Mouse (Mus musculus) midbrain, embryonic 12.5 days (tissue): ENCODE data around the gene Stx5a. TPM values are rescaled to one million over a fixed set of nuclear protein-coding genes. Genes with fewer than 3 reads are reported as not detected.
"Not testable (repeated sequence)": the region's sequence is repeated elsewhere in the genome, so short reads cannot be mapped to it uniquely, and the experiment has no call there.

Experiments
- ATAC-seq: fragments of 200-750 bp; cut with Nextera tagmentation; 2 replicates; pipeline ENCODE4 v1.8.0; 2017; ENCODE audit warnings: low read depth, moderate TSS enrichment, moderate library complexity; ENCODE audit not compliant: low FRiP score
- H3K27ac ChIP-seq: fragments of 300-500 bp; sonication (generic); replicated peaks from 2 replicates; pipeline ENCODE4 v1.5.1; 2016; ENCODE audit warnings: mild to moderate bottlenecking
- H3K27me3 ChIP-seq: fragments of 300-500 bp; sonication (generic); 2 replicates; pipeline ENCODE4 v1.6.1; 2016; ENCODE audit warnings: mild to moderate bottlenecking
- H3K36me3 ChIP-seq: fragments of 300-500 bp; sonication (generic); 2 replicates; pipeline ENCODE4 v1.6.1; 2016
- H3K4me1 ChIP-seq: fragments of 300-500 bp; sonication (generic); 2 replicates; pipeline ENCODE4 v1.6.1; 2016
- H3K4me2 ChIP-seq: fragments of 300-500 bp; sonication (generic); replicated peaks from 2 replicates; pipeline ENCODE4 v1.6.1; 2016; ENCODE audit warnings: mild to moderate bottlenecking, moderate library complexity
- H3K4me3 ChIP-seq: fragments of 300-500 bp; sonication (generic); 2 replicates; pipeline ENCODE4 v1.5.1; 2016; ENCODE audit warnings: mild to moderate bottlenecking
- H3K9ac ChIP-seq: fragments of 300-500 bp; sonication (generic); replicated peaks from 2 replicates; pipeline ENCODE4 v1.6.1; 2016; ENCODE audit warnings: mild to moderate bottlenecking, moderate library complexity
- H3K9me3 ChIP-seq: fragments of 300-500 bp; sonication (generic); 2 replicates; pipeline ENCODE4 v1.6.1; 2016; ENCODE audit warnings: mild to moderate bottlenecking
- WGBS: fragments of 180-500 bp; shearing (Covaris S2); methylation state at CpG from one replicate; pipeline ENCODE4 v1.1.7; 2016; 5-methylcytosine and 5-hydroxymethylcytosine counted together
- polyA plus RNA-seq: library from polyadenylated mRNA; unstranded; fragments of >200 nt; fragmentation: Nextera tagmentation; extraction: Ambion mirVana; gene quantifications from 2 replicates; pipeline ENCODE4 v1.2.1, GENCODE M21; 2016

The Stx5a gene
- polyA plus RNA-seq, 1 experiment from 2014 or later, result 127 TPM

DNA sequence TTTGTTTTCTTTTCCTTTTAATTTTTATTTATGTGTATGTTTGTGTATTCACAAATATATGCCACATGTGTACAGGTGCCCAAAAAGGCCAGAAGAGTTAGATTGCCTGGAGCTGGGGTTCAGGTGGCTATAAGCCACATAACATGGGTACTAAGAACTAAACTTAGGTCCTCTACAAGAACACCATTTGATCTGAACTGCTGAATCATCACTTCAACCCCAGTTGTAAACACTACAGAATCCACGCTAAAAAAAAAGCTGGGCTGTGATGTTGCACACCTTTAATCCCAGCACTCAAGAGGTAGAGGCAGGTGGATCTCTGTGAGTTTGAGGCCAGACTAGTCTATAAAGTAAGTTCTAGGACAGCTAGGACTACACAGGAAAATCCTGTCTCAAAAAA lies 19.8 kb upstream of the Stx5a start:
- Histone ChIP-seq H3K9ac (no peak overlapping the region), H3K27ac (no peak overlapping the region), H3K4me3 (no peak overlapping the region), H3K9me3 (no peaks in the 10 kb centered on the region), H3K4me2 (0 out of 2 replicates have a peak overlapping the region, but pooled peaks have one; percentile 5), H3K36me3 (peaks cover 21% of the 10 kb centered on the region), H3K27me3 (no peaks in the 10 kb centered on the region), H3K4me1 (peaks cover 30% of the 10 kb centered on the region)
- WGBS, result 83% methylated on average over 1 of the region's 1 CpGs
- ATAC-seq, result no peak

DNA sequence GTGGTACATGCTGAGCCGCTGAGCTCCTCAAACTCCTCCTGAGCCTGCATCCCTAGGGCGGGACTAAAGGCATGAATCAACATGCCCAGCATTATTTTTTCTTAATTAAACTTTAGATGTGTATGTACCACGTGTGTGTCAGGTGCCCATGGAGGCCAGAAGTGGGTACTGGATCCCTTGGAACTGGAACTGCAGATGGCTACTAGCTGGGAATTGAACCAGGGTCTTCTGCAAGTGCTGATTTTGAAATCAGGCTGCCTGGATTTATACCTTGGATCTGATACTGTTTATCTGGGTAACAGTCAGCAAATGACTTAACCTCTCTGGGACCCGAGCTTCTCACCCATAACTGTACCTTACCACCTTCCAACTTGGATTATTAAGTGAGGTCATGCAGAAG lies 19.2 kb upstream of the Stx5a start:
- Histone ChIP-seq H3K36me3 (peaks cover 22% of the 10 kb centered on the region), H3K9me3 (no peaks in the 10 kb centered on the region), H3K4me3 (peak overlapping the region; percentile 82), H3K4me1 (peaks cover 33% of the 10 kb centered on the region), H3K27ac (no peak overlapping the region; the same call in 1 of the 2 replicates), H3K9ac (peak overlapping the region; percentile 82; the same call in 1 of the 2 replicates), H3K27me3 (no peaks in the 10 kb centered on the region), H3K4me2 (peak overlapping the region; percentile 78)
- 59% methylated on average over 4 of the region's 4 CpGs for WGBS
- no peak for ATAC-seq

DNA sequence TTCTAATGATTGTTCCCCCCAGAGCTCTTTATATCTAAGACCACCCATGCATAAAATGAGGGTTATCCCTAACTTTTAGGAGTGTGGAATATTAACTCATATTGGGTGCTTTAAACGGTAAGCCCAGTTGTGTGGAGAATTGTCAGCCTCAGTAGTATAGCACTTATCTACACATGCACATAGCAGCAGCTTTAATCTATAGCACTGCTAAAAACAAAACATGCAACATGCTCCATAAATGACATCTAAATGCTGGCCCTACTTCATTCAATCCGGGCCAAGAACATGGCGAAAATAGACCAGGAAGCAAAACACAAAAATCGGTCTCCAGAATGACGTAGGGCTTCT lies 18.7 kb upstream of the Stx5a start:
- ATAC-seq, result peak; percentile 7; the same call in 1 of the 2 replicates
- H3K36me3 ChIP-seq, result peaks cover 22% of the 10 kb centered on the region
- H3K27ac ChIP-seq, result peak overlapping the region; percentile 93
- H3K4me2 ChIP-seq, result peak overlapping the region; percentile 78
- WGBS, result 1% methylated on average over 5 of the region's 5 CpGs
- no peaks in the 10 kb centered on the region for H3K9me3 ChIP-seq
- H3K27me3 ChIP-seq, result no peaks in the 10 kb centered on the region
- peak overlapping the region; percentile 82 for H3K9ac ChIP-seq
- peak overlapping the region; percentile 82 for H3K4me3 ChIP-seq
- H3K4me1 ChIP-seq, result peaks cover 33% of the 10 kb centered on the region

DNA sequence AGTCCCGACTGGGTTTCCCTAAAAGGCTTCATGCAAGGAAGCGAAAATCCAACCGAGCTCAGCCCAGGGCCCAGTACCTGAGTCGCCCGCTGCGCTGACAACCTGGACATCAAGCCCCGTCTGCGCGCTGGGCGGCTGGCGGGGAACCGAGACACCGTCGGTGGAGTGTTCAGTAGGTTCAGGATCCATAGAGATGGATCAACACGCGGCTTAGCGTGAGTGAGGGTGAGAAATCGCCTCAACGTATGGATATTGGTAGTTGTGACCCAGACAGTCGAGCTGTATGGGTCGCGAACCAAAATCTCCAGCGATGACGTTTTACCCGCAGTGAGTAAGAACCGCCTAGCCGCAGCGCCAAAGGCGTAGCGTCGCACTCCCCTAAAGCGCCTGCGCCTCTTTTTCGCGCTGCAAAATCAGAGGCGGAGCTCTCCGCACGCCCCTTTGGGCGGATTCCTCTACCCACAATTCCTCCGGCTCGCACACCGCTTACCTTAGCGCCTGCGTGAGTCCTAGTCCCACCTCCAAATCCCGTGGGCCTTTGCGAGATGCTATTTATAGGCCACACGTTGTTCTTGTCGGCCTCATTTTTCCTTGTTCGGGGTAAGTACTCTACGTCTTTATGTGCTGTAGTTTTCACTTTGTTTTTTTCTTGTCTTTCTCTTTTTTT lies 18.2 kb upstream of the Stx5a start, which contains the start of gene Slc3a2:
TSS of gene Slc3a2 (minus strand) at position 463 of the 667 bp plus-strand sequence.
- Histone ChIP-seq H3K4me3 (peak within 1 kb of the TSS; percentile 82), H3K27ac (peak within 1 kb of the TSS; percentile 93), H3K9ac (peak within 1 kb of the TSS; percentile 96), H3K9me3 (no peaks in the 10 kb centered on the region), H3K4me2 (peak within 1 kb of the TSS; percentile 78), H3K4me1 (peaks cover 33% of the 10 kb centered on the region), H3K27me3 (no peaks in the 10 kb centered on the region), H3K36me3 (peaks cover 22% of the 10 kb centered on the region)
- under 1% methylated on average over 50 of the region's 50 CpGs for WGBS
- ATAC-seq, result peak; percentile 96

DNA sequence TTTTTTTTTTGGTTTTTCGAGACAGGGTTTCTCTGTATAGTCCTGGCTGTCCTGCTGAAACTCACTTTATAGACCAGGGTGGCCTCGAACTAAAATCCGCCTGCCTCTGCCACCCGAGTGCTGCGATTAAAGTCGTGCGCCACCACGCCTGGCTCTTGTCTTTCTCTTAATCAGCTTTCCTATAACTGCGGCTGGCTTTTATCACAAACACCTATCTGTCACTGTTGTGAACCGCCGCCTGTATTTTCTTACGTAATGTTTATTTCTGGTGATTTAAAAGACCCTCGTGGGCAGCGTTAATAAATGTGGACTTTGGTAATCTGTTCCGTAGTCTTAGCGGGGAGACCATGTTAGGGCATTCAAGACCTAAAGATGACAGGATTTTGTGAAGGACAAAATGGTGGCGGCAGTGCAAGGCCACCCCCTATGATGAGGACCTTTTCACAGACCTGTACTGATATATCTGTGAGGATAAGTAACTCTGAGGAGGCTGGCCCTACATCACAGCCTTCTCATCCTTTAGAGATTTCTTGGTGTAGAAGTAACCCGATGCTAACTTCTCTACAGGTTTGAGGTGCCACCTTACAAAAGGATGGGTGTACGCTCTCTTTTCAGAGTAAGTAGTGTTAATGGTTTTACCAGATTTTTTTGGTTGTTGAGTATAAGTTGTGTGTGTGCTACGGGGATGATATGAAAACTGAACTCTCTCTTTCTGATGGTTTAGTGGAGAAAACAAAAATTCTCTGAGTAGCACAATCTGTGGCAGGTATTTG lies 17.5 kb upstream of the Stx5a start:
- peaks cover 22% of the 10 kb centered on the region for H3K36me3 ChIP-seq
- H3K27me3 ChIP-seq, result no peaks in the 10 kb centered on the region
- peak overlapping the region; percentile 96 for H3K9ac ChIP-seq
- no peaks in the 10 kb centered on the region for H3K9me3 ChIP-seq
- H3K4me1 ChIP-seq, result peaks cover 33% of the 10 kb centered on the region
- no peak for ATAC-seq
- WGBS, result under 1% methylated on average over 20 of the region's 20 CpGs
- H3K27ac ChIP-seq, result peak overlapping the region; percentile 78
- peak overlapping the region; percentile 78 for H3K4me2 ChIP-seq
- peak overlapping the region; percentile 82 for H3K4me3 ChIP-seq

DNA sequence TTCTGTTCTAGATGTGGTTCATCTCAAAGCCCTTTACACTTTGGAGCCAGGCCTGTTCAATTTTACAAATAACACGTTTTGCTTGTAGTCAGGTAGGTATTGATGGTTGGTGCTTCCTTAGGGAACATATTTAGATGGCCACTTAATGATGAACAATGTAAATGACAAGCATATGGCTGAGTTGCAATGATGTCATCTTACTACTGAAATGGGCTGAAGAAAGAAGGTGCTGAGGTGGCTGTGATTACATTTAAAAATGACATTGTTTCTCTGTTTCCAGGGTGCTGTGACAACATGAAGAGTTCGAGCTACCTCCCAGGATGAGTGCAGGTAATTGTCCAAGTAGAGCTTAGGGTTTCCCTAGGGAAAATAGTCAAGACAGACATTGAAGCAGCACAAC lies 16.8 kb upstream of the Stx5a start:
- Histone ChIP-seq H3K4me3 (peak overlapping the region; percentile 82), H3K27me3 (no peaks in the 10 kb centered on the region), H3K4me2 (peak overlapping the region; percentile 78), H3K4me1 (peaks cover 33% of the 10 kb centered on the region), H3K27ac (peak overlapping the region; percentile 78), H3K9me3 (no peaks in the 10 kb centered on the region), H3K9ac (peak overlapping the region; percentile 96), H3K36me3 (peaks cover 22% of the 10 kb centered on the region)
- WGBS, result 1% methylated on average over 2 of the region's 2 CpGs
- no peak for ATAC-seq

DNA sequence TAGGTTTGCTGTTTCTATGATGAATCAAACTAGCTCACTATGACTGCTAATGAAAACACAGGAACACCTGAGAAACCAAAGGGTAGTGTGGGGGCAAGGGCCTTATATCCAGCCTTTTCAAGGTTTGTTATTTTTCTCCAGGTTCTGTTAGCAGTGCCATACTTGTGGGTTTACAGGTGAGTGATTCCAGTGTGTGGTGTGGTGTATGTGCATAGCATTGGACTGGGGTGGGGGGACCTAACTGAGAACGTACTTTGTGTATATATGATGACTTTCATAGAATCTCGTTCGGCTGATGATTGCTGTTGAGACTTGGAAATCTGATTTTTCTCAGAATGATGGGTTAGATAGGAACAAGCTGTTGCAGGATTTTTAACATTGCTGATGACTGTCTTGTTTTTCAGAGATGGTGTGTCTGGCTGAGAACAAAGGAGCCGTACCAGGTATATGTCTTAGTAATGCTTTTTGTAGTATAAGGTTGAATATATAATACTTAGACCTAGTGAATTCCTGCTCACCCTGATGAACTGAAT lies 16.1 kb upstream of the Stx5a start:
- WGBS, result 61% methylated on average over 4 of the region's 4 CpGs
- Histone ChIP-seq H3K4me1 (peaks cover 33% of the 10 kb centered on the region), H3K9me3 (no peaks in the 10 kb centered on the region), H3K4me2 (peak overlapping the region; percentile 78), H3K27ac (no peak overlapping the region), H3K4me3 (peak overlapping the region; percentile 82), H3K9ac (peak overlapping the region; percentile 96), H3K27me3 (no peaks in the 10 kb centered on the region), H3K36me3 (peaks cover 22% of the 10 kb centered on the region)
- ATAC-seq, result no peak

DNA sequence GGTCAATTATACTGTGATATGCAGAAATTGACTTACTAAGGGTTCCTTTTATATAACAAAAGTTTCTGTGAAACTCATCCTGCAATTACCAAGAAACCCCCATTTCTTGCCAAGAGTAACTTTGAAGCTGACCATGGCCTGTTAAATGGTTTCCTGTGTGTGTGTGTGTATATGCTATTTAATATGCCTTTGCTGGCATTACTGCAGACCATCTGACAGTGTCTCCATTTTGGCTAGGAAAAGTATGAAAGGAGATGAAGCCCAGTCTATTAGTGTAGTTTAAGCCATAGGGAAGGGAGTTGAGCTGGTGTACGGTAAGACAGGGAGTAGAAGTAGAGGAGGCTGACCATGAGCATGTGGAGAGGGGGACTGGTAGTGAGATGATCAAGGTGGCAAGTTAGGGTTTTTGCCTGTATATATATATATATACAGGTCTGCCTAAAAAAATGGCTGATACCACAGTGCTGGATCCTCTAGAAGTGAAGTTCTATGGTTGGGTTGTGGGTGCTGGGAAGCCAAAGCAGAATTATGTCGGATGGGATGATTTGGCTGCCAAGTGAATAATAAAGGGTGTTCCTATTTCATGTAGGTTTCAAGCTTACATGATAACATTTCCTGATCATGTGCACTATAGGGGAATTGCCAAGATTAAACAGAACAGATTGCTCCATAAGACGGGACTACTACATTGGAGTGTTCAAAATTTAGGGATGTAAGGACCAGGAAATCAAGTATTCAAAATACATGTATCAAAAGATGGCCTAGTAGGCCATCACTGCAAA lies 14.4 kb upstream of the Stx5a start:
- H3K4me3 ChIP-seq, result no peak overlapping the region
- peaks cover 22% of the 10 kb centered on the region for H3K36me3 ChIP-seq
- H3K4me1 ChIP-seq, result peaks cover 30% of the 10 kb centered on the region
- no peak for ATAC-seq
- no peaks in the 10 kb centered on the region for H3K27me3 ChIP-seq
- no peak overlapping the region for H3K27ac ChIP-seq
- H3K9ac ChIP-seq, result no peak overlapping the region
- H3K9me3 ChIP-seq, result no peaks in the 10 kb centered on the region
- no peak overlapping the region for H3K4me2 ChIP-seq
- 21% methylated on average over 3 of the region's 3 CpGs for WGBS

DNA sequence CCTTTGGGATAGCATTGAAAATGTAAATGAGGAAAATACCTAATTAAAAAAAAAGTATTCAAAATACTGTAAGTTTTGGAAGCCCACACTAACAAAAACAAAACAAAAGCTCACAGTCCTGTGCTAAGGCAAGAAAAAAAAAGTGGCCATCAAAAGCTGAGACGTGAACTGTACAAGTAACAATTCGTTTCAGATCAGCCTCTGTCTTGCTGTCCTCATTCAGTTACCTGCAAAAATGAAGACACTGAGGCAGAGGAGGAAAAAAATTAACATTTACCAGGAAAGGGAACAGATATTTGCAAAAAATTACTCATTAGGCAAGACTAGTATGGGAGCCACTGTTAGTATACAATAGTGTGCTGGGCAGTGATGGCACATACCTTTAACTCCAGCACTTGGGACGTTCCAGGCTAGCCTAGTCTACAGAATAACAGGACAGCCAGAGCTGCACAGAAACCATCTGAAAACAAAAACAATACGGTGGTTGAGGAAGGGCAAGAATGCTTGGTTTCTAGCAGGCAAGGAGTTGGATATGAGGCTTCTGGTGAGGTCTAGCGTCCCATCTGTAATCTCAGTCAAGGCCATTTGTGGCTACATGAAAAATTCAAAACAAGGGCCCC lies 13.6 kb upstream of the Stx5a start:
- H3K4me1 ChIP-seq, result peaks cover 22% of the 10 kb centered on the region
- no peak for ATAC-seq
- 28% methylated on average over 5 of the region's 5 CpGs for WGBS
- H3K27me3 ChIP-seq, result no peaks in the 10 kb centered on the region
- no peaks in the 10 kb centered on the region for H3K9me3 ChIP-seq
- H3K27ac ChIP-seq, result 0 out of 2 replicates have a peak overlapping the region, but pooled peaks have one; percentile 25
- H3K4me2 ChIP-seq, result no peak overlapping the region
- H3K9ac ChIP-seq, result no peak overlapping the region
- H3K4me3 ChIP-seq, result no peak overlapping the region
- H3K36me3 ChIP-seq, result peaks cover 22% of the 10 kb centered on the region

DNA sequence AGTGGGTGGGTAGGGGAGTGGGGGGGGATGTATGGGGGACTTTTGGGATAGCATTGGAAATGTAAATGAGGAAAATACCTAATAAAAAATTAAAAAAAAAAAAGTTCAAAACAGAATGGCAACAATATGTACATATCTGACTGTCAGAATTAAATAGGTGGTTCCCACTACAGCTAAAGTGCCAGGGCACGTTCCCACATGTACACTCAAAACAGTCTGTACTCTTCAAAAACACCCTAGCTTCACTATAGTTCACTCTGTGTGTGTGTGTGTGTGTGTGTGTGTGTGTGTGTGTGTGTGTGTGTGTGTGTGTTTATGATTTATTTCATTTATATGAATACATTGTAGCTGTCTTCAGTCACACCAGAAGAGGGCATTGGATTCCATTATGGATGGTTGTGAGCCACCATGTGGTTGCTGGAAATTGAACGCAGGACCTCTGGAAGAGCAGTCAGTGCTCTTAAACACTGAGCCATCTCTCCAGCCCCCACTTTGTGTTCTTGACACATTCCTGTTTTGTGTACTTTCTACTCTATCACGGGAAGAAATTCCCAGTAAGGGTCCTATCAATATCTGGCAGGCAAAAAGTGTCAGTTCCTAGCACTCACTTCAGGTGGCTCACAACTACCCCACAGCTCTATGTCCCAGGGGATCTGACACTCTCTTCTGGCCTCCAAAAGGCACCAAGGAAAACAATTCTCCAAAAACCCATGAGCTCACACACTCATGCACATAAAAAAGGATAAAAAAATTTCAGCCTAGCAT lies 12.7 kb upstream of the Stx5a start:
- H3K27ac ChIP-seq, H3K9ac ChIP-seq, H3K4me3 ChIP-seq, ATAC-seq, H3K9me3 ChIP-seq, H3K27me3 ChIP-seq, H3K4me2 ChIP-seq: not testable (repeated sequence)
- Histone ChIP-seq H3K4me1 (peaks cover 22% of the 10 kb centered on the region), H3K36me3 (peaks cover 22% of the 10 kb centered on the region)
- WGBS, result 49% methylated on average over 3 of the region's 3 CpGs

DNA sequence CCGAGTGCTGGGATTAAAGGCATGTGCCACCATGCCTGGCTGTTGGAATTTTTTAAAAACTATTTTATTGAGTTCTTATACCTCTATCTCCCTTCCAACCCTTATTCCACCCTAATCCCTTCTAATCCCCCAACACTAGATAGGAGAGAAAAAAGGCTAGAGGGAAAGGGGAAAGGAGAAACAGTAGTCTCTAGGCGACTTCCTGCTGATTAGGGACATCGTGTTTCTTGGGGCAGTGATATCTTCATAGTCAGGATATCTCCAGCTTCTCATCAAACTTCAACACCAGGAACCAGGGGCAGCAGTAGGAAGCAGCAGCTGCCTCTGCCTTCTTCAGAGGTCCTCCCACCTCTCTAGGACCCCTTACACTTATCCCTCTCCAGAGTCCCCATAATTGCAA lies 6.9 kb upstream of the Stx5a start:
- ATAC-seq, result no peak
- H3K4me2 ChIP-seq, result no peak overlapping the region
- H3K9me3 ChIP-seq, result no peaks in the 10 kb centered on the region
- H3K9ac ChIP-seq, result no peak overlapping the region
- no peak overlapping the region for H3K4me3 ChIP-seq
- 87% methylated on average over 3 of the region's 3 CpGs for WGBS
- H3K27me3 ChIP-seq, result no peaks in the 10 kb centered on the region; the same call in 1 of the 2 replicates
- H3K27ac ChIP-seq, result no peak overlapping the region
- peaks cover 22% of the 10 kb centered on the region for H3K36me3 ChIP-seq
- H3K4me1 ChIP-seq, result peaks cover 12% of the 10 kb centered on the region; the same call in 1 of the 2 replicates
